8 mouse cellular contexts compared by ENCODE assay signal in the genomic region with DNA sequence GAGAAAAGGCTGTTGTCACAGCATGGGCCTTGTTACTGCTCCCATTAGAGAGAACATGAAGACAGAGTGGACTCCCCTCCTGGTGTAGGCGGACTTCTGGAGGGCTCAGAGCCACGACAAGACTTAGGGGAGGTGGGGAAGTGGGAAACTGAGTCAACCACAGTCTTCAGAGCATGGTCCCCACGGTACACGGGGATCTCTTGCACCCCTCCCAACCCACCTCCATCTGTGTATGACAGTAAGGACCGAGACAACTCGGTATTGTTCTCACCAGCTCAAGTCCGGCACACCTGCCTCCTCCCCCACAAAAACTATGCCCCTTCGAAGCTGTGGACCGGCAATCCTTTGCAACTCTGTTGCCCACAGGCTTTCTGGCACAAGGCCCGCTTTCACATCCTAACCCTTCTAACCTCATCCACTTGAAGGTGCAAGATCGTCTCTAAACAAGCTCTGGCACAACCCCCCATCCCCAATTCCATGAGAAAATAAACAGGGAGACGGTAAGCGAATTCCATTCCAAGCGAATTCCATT. TPM values are rescaled to one million over a fixed set of nuclear protein-coding genes. Genes with fewer than 3 reads are reported as not detected.
A peak's percentile ranks its signal among the peaks of the same experiment; 100 is the strongest.
DNase-seq lines count a peak whose midpoint lies in the region; ATAC-seq lines count a peak whose summit lies in the region.
"Had no signal": no experiment of that assay in that cellular context is flagged by ENCODE, and none has a peak within 500 bp of the region (broad histone marks: within the 10 kb centered on the region; RNA-seq: fewer than 3 reads in every experiment).

No protein-coding gene starts in this region.

- peaks cover 2% of the 10 kb centered on the region; the same call in 1 of the 2 replicates for H3K4me1 ChIP-seq in forebrain, embryonic 14.5 days (ENCODE audit: control insufficient read depth, insufficient read depth, low read length)
- peaks cover 21% of the 10 kb centered on the region for H3K4me1 ChIP-seq in limb, embryonic 11.5 days (ENCODE audit: control insufficient read depth, insufficient read depth, low read length)
- H3K4me1 ChIP-seq in stomach, embryonic 14.5 days (ENCODE audit: control insufficient read depth, insufficient read depth, low read length), result peaks cover 18% of the 10 kb centered on the region

- H3K27ac ChIP-seq in forebrain, embryonic 14.5 days (ENCODE audit: low read depth, low read length), result no peak overlapping the region
- H3K27ac ChIP-seq in limb, embryonic 11.5 days (replicated peaks; ENCODE audit: low read depth, low read length), result no peak overlapping the region
- peak overlapping the region; percentile 18; the same call in 1 of the 2 replicates for H3K27ac ChIP-seq in stomach, embryonic 14.5 days (ENCODE audit: low read length)

- H3K9me3 ChIP-seq in forebrain, embryonic 14.5 days (replicated peaks; ENCODE audit: control insufficient read depth, low read length), result no peaks in the 10 kb centered on the region
- H3K9me3 ChIP-seq in limb, embryonic 11.5 days (ENCODE audit: control insufficient read depth, low read length), result no peaks in the 10 kb centered on the region
- no peaks in the 10 kb centered on the region for H3K9me3 ChIP-seq in stomach, embryonic 14.5 days (ENCODE audit: control insufficient read depth, low read depth, low read length)

- 29% methylated on average over 14 of the region's 14 CpGs for WGBS in forebrain, embryonic 14.5 days
- 13% methylated on average over 14 of the region's 14 CpGs for WGBS in limb, embryonic 11.5 days
- 21% methylated on average over 14 of the region's 14 CpGs for WGBS in stomach, embryonic 14.5 days

- peak overlapping the region; percentile 16; the same call in 1 of the 2 replicates for H3K4me2 ChIP-seq in forebrain, embryonic 14.5 days (ENCODE audit: low read length)
- H3K4me2 ChIP-seq in limb, embryonic 11.5 days (ENCODE audit: low read depth, severe bottlenecking), result peak overlapping the region; percentile 16
- peak overlapping the region; percentile 28 for H3K4me2 ChIP-seq in stomach, embryonic 14.5 days (replicated peaks; ENCODE audit: low read depth, low read length)

- DNase-seq in kidney, postnatal 10 days, result peak; percentile 43
- DNase-seq in kidney, adult 18-20 months, result no peak
- DNase-seq in forebrain, embryonic 14.5 days (ENCODE audit: low spot score), result no peak
- DNase-seq in limb, embryonic 11.5 days (ENCODE audit: low spot score), result peak; percentile 36
- DNase-seq in layer of hippocampus, adult 11-12 months (ENCODE audit: low spot score), result no peak
- DNase-seq in ovary, postnatal 10 days (ENCODE audit: low spot score), result no peak
- DNase-seq: thymus, postnatal 4 days had no signal

- no peaks in the 10 kb centered on the region for H3K36me3 ChIP-seq in forebrain, embryonic 14.5 days (ENCODE audit: control insufficient read depth, insufficient read depth, low read length)
- no peaks in the 10 kb centered on the region for H3K36me3 ChIP-seq in limb, embryonic 11.5 days (ENCODE audit: control insufficient read depth, insufficient read depth, low read length)
- H3K36me3 ChIP-seq in stomach, embryonic 14.5 days (ENCODE audit: control insufficient read depth, insufficient read depth, low read length), result no peaks in the 10 kb centered on the region

- no peak overlapping the region for H3K4me3 ChIP-seq in forebrain, embryonic 14.5 days (ENCODE audit: low read depth, low read length)
- H3K4me3 ChIP-seq in limb, embryonic 11.5 days (ENCODE audit: low read depth, low read length), result no peak overlapping the region
- 0 out of 2 replicates have a peak overlapping the region, but pooled peaks have one; percentile 14 for H3K4me3 ChIP-seq in stomach, embryonic 14.5 days (ENCODE audit: low read depth, low read length)

- H3K27me3 ChIP-seq in forebrain, embryonic 14.5 days (replicated peaks; ENCODE audit: control insufficient read depth, insufficient read depth, low read length), result no peaks in the 10 kb centered on the region
- no peaks in the 10 kb centered on the region for H3K27me3 ChIP-seq in limb, embryonic 11.5 days (ENCODE audit: control insufficient read depth, insufficient read depth, low read length)
- H3K27me3 ChIP-seq in stomach, embryonic 14.5 days (ENCODE audit: control insufficient read depth, insufficient read depth, low read length), result no peaks in the 10 kb centered on the region

- no peak for ATAC-seq in forebrain, embryonic 14.5 days
- no peak for ATAC-seq in limb, embryonic 11.5 days (ENCODE audit: insufficient number of reproducible peaks, low FRiP score, low TSS enrichment, low read depth)
- ATAC-seq in stomach, embryonic 14.5 days (ENCODE audit: insufficient number of reproducible peaks, insufficient read depth, low FRiP score, low read depth), result no peak

- H3K9ac ChIP-seq in forebrain, embryonic 14.5 days (ENCODE audit: low read length), result no peak overlapping the region
- H3K9ac ChIP-seq in limb, embryonic 11.5 days (ENCODE audit: low read length), result no peak overlapping the region
- no peak overlapping the region for H3K9ac ChIP-seq in stomach, embryonic 14.5 days (replicated peaks; ENCODE audit: low read depth, low read length)

RNA-seq across cellular contexts. Expression of a gene that starts 13.3 kb away (rescaled TPM):
- 5.1 and 6.9 TPM in 2 replicates for polyA plus RNA-seq in forebrain, embryonic 14.5 days (2014; fragmentation: Nextera tagmentation; extraction: Ambion mirVana)
- polyA plus RNA-seq in limb, embryonic 11.5 days (2014; fragmentation: Nextera tagmentation; extraction: Ambion mirVana), result 2.0 and 3.4 TPM in 2 replicates
- 9.1 and 12.1 TPM in 2 replicates for polyA plus RNA-seq in stomach, embryonic 14.5 days (2014; fragmentation: Nextera tagmentation; extraction: Ambion mirVana)

Comparison
In these comparisons a context has a peak if more than half of its experiments do, and no peak if none do; other contexts are left out.
1. DNase-seq: peak in kidney, postnatal 10 days (single experiment) and limb, embryonic 11.5 days (single experiment); none in kidney, adult 18-20 months (single experiment), forebrain, embryonic 14.5 days (single experiment), layer of hippocampus, adult 11-12 months (single experiment) and ovary, postnatal 10 days (single experiment).
2. Peak in every context shown above with its lines, with median percentiles within 50 percentile points of each other: H3K4me2 ChIP-seq.